Mouse (Mus musculus) adrenal gland, adult 10 weeks (tissue): ENCODE measurements around the gene Btbd35f3. TPM values are rescaled to one million over a fixed set of nuclear protein-coding genes. Genes with fewer than 3 reads are reported as not detected.

Source experiments
- polyA plus RNA-seq: library from polyadenylated mRNA; stranded (reverse); fragments of 350-450 nt; fragmentation: Illumina TruSeq; extraction: RNeasy Lipid Tissue Mini Kit (QIAGEN cat#74804); gene quantifications from one replicate; pipeline ENCODE4 v1.2.3, GENCODE M21; 2014; ENCODE audit warnings: low read depth, low replicate concordance

Gene Btbd35f3
- not detected for polyA plus RNA-seq

GRCm38 (mm10) chrX:4037374-4037773 lies at the start of gene Btbd35f3:
Btbd35f3 (plus strand) TSS chrX:4037674.

Other genes with a start within 250 kb of the Btbd35f3 start
- gene Btbd35f16, start 80.7 kb upstream of the Btbd35f3 start, polyA plus RNA-seq, result not detected
- not detected for gene Btbd35f28, start 158.9 kb downstream of the Btbd35f3 start, polyA plus RNA-seq